Mouse (Mus musculus) spleen, adult 18-20 months (tissue): Measurements from ENCODE around the gene Hs2st1.

Source experiments
- DNase-seq, 2 experiments: peaks; one replicate each; pipeline ENCODE4 v3.0.0; 2022; ENCODE audit warnings: mixed read lengths in 2 of 2

The Hs2st1 gene

DNA sequence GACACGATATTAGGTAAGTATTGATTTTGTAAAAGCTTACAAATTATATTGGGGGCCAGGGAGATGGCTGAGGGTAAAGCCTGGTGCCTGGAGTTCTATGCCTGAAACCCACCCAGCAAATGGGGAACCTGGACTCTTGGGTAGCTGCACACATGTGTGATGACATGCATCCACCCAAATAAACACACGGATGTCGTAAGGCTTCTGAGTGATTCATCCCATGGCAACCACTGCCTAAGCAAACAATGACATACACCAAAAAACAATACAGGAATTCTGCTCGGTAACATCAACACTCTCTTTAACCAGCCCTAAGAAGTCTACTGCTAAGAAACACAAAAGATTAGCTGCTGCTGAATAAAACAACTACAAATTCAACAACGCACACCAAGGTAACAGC is 73.2 kb downstream of the Hs2st1 start:
- DNase-seq, result no peak

DNA sequence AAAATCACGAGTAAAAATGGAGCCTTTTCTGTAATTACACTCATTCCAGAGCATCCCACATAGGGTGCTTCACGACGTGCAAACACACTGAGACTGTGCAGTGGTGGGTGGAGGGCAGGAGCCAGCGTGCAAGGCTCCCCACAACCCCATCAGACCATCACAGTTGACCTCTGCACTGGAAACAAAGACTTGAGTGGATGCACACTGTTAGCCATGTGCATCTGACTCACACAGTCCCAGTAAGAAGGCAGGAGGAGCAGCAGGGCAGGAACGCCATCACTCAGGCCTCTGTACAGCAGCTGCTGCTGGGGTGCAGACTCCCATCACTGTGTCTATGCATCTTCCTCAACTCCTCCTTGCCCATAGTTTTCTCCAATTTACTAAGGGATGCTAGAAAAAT is 75.1 kb downstream of the Hs2st1 start:
- DNase-seq, result no peak

DNA sequence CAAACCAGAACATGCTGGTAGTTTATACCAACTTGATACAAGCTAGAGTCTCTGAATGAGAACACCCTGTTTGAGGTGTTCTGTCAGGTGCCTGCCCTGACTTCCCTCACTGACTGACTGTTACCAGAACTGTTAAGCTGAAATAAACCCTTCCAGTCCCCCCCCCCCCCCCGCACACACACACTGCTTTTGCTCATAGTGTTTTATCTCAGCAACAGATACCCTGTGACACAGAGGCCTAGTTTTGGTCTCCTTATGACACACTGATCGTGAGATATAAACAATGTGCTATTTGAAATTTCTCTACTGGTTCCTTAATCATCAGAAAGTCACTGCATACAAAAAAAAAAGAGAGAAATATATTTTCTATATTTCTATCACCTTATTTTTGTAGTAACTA is 81.2 kb downstream of the Hs2st1 start:
- no peak for DNase-seq

DNA sequence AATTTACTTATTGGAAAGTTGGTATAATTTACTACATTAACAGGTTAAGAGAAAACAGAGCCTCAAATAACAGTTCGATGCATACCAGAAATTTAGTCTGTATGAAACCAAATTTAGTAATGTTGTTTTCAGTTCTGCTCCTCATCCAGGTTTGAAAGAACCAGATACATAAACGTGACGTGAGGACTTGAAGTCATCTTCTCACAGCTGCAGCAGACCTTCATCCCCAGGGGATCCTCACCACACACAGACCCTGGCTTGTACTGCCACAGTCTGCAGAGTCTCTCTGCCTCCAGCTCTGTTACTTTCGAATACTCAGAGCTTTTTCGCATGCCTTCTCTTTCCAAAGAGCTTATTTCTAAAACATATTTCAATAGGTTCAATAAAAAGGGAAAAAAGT is 89.4 kb downstream of the Hs2st1 start:
- DNase-seq, result no peak

DNA sequence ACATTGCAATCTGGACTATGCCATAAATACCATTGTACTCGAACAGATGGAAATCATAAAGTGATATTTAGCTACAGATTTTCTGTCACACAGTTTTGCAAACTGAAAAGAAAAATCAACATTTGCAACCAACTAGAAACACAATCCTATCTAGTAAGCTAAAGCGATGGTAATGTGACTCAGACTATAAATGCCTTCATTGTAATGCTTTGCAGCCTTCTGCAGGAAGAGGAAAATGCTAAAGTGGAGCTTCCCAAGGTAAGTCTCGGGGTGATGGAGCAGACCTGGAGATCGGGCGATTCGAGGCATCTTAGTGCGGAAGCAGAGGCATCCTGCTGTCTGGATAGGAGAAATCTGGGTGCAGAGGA is 91.6 kb downstream of the Hs2st1 start:
- DNase-seq, result no peak

DNA sequence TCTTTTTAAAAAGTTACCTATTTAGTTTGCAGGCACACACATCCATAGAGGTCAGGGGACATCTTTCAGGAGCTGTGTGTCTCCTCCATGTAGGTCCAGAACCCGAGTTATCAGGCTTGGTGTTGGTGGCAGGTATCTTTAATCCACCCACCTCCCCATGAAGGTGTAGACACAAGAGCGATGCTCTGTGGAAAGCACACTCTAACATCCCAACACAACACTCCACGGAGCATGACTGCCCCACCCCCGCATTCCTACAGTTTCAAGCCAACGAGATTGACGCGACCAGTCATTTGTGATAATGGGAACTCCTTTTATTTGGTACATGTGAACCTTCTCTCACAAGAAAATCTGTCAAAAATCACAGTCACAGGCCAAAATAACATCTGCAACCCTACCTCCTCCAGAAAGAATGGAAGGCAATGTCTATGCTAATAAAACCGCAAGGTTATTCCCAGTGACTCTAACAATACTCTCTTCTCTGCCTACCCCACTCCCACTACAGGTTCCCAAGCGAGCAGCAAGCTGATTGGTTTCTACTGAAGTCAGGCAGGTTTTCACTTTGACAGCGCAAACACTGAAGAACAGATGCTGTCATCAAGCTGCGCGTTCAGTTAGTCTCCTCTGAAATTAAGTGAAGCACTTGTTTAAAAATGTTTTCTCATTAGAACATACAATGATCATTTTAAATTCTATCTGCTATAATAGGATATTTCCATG is 92.1 kb downstream of the Hs2st1 start:
- DNase-seq, result no peak

DNA sequence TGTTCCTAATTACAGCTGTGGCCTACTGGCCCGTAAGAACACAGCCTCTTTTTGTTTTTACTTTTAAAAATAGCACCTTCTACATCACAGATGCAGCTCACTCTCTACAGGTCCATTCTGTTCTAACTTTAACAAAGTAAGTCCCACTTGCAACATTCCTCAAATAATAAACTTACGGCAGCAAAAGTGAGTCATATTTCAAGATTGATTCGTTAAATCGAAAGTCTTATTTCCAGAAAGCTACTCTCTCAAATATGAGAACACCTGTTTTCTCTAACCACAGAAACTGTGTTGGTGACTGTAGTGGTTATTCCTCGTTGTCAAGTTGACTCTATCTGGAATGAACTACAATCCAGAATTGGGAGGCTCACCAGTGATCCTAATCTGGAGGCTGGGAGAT is 94.1 kb downstream of the Hs2st1 start:
- DNase-seq, result no peak

DNA sequence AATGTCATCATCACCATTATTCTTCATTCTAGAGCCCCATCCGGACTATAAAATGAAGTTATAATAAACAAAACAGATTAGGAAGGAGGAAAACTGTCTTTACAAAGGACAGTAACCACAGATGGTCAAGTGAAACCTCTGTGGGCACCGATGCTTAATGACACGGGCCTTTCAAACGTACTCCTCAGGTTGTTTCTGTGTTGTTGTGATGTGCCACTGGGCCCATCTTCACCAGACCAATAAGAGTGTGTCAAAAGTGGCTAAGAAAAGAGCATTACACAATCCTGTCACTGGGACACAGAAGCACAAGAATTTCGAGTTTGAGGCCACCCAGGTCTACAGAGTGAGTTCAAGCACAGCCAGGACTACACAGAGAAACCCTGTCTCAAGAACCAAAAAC is 95.3 kb downstream of the Hs2st1 start:
- no peak for DNase-seq

DNA sequence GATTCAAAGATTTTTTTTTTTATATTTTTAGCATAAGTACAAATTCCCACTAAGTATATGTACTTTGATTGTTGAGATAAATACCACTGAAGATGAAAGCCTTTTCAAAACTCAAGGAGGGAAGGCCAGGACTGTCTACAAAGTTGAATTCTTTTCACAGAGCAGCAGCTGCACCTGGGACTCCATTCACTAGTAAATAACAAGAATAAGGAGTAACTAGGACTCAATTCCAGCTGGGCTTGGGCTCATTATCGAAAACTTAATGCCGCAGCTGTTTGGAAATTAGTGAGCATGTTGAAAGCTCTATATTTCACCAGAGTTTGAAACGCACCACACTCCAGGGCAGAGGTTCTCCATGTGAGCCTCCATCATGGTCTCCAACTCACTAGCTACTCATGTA is 98.0 kb downstream of the Hs2st1 start:
- DNase-seq, result no peak

DNA sequence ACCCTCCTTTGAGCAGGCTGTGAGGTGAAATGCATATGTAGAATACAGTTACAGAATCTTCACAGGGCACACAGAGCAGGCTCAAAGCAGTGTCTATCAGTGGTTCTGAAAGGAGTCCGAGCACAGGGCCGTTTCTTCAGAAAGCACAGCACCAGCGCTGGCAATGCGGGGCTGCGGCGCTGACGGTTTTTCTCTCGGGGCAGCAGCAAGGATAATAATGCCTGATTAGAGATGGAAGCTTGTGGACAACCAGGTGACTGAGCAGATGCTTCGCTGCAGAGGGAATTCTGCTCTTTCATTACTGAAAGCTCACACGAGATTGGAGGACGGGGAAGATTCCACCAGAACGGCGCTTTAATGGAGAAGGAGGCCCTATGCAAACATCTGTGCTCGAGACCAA is 99.1 kb downstream of the Hs2st1 start:
- no peak for DNase-seq

DNA sequence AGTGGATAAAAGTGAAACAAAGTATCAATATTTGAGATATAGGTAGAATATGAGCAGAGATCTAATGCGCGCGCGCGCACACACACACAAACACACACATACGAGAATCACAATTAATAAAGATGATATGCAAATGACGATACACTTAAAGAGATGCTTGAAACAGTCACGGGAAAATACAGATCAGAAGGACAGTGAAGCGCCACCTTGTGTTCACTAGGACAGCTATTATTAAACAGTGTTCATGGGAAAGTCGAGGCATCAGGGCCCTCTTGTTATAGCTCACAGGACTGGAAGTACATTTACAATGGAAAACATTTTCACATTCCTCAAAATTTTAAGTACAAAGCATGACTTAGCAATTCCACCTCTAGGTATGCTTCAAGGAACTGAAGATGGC is 102.5 kb downstream of the Hs2st1 start:
- DNase-seq, result no peak

DNA sequence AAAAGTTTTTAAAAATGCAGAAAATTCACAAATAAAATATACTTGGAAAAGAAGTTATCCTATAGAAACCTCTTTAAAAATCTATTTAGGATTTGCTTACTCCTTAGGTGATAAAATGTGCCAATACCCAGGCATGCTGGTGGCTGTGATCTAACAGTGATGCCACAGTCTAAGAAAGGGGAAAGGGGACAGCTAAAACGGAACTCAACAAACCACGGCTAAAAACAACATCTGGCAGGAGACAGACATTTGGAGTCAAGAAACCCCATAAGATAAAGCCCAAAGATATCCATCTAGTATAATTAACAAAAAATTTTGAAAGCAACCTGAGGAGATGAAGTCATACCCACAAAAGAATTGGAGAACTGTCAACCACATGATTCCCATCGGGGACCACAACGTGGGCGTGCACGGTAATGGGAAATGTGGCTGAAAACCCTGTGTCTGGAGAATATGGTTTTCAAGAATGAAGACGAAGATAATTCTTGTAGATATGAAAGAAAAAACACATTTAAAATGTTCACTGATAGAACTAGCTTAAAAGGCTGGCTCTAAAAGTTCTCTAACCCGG is 103.8 kb downstream of the Hs2st1 start:
- DNase-seq, result no peak

DNA sequence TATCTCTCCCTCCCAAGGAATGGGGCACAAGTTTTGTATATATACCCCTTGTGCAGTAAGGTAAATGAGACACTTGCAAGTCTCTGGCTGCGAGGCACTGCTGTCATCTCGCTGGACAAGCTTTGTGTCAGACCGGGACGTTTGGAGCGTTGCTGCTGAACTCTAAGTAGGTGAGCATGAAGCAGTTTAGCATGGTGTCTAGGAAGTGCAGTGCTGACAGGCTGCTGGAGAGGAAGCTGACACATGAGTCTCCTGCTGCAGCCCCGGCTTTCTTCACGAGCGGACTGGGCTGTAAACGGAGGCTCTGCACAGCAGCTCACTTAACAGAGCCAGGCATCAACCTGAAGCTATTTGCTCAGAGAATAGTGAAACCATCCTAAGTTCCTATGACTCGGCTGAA is 107.3 kb downstream of the Hs2st1 start:
- DNase-seq, result no peak

DNA sequence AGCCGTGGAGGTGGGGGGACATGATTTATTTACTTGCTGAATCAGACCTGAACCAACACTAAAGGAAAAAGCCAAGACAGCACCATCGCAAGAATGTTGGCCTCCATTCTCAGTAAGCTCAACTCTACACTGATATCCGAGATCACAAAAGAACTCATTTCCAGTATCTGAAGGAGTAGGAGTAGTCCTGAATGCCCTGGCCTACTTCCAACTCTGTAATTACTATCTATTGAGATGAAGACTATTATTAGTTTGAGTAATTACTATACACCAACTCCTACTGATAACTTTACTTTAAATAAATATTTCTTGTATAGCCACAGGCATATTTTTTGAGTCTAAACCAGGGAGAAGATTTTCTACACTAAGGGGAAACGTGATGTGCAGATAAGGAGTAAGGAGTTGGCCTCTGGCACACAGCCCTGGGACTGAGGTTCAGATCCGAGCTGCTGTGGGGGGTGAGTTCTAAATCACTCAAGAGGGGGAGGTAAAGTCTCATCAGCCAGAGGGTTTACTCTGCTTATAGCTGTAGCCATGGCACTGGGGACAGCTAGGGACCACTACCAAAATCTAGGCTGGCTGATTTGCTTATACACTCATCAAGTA is 109.7 kb downstream of the Hs2st1 start:
- DNase-seq, result no peak

DNA sequence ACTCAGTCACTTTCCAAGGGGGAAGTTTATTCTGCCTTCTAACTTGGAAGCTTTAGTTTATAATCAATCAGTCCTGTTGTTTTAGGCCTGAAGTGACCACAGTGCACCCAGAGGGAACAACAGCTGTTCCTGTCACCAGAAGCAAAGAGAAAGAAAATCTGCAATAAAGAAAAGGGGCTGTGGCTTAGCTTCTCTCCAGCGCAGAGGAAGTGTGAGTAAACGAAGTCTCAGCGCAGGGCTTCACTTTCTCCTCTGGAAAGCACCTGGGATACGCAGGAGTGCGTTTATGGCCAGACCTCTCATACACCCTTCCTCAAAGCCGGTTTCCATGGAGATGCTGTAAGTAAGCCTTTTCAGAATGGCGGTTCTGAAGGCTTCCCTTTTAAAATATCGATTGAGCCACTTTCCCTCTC is 110.7 kb downstream of the Hs2st1 start:
- no peak for DNase-seq

DNA sequence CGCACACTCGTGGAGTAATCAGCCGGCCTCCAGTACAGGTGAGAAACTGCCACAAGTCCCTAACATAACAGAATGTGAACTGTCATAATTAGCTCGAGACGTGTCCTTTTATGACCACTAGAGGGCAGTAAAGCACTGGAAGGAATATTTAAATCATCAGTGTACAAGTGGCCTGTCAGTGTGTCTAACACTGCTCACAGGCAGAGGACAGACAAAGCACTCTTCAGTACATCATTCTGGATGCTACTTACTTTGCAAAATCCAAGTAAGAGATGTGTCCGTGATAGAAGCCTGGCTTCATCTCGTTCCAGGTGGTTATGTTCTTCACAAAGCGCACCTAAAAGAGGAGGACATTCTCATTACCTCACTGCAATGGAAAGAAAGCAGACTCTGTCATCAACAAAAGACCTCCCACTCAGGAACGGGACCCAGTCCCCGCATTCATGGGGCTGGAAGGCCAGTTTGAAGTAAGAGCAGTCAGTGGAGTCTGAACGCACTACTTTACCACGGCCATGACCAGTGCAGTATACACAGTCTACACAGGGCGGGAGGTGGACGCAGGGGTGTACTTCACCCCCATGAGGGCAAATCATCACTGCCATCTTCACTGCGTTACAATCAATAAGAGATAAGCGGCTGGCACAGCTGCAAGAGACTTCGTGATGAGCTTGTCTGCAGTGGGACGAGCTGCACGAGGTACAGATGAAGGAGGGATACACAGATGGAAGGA is 116.1 kb downstream of the Hs2st1 start:
- DNase-seq, result peak in 1 of 2 experiments; percentile 16

DNA sequence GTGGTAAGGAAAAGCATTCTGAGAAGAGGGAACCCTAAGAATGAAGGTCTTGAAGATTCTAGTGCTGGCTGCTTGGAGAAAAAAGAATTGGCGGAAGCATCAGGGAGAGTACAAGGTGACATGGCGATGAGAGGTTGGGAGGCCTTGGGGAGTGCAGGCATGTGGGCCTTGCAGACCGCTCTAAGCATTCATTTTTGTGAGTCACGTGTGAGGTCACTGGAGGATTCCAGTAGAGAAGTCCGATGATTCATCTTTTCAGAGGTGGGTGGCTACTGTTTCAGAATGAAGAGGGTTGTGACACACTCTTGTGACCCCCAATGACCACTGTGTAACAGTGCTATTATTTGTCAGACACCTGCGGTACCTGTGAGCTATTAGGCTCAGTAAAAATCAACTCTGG is 121.0 kb downstream of the Hs2st1 start:
- no peak for DNase-seq

DNA sequence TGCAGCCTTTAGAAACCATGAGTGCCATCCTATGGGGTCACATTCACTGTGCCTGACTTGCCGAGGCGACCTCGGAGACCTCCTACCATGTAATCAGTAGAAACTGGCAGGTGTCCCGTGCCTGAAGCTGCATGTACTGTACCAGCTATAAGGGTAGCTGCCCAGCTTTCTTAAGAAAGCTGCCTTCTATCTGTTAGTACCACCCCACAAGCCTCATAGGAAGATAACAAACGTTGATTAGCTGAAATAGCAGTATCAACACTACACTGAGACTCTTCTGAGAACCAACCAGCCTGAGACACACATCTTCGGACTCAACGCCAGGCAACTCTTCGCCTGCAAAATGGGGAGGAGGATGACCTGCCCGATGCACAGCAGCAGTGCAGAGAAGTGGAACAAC is 122.1 kb downstream of the Hs2st1 start:
- no peak for DNase-seq

DNA sequence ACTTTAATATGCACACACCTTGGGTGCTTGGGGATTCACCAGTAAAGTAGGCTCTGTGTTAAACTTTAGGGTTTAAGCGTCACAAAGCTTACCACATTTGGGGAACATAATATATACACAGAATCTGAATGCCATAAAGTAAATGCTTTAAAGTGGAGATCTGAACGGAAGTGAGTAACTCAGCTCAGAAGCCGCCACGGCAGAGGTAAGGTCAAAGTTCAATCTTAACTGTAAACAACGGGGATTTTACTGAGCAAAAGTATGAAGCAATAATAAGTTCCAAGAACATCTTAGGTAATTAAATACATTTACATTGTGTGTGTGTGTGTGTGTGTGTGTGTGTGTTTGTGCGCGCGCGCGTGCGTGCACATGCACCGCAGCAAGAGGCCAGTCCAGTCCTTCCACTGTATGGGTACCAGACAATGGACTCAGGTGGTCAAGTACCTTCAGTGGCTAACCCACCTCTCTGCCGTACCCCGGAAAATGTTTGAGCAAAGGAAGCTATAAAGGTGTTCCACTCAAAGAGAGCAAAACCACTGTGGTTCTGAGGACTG is 123.8 kb downstream of the Hs2st1 start:
- DNase-seq, result no peak

DNA sequence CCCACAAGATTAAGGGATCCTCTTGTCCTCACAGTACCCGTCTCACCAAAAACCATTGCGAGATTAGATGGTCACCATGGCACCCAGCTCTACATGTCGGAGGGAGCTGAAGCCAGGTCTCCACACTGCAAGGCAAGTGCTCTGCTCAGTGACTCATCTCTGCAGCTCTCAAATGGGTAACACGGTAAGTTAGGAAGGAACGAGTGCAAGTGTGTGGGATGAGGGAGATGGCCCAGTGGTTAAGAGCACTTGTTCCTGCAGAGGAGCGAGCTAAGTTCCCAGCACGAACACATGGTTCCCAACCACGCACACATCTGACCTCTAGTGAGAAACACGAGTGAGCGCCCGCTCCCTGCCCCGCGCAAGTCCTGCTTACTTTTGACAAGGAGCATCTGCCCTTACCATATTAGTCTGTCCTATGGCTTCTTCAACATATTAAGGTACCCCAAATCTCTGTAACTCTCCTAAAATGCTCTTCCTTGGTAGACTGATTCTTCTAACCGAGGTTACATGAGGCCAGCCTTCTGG is 132.0 kb downstream of the Hs2st1 start:
- no peak for DNase-seq

DNA sequence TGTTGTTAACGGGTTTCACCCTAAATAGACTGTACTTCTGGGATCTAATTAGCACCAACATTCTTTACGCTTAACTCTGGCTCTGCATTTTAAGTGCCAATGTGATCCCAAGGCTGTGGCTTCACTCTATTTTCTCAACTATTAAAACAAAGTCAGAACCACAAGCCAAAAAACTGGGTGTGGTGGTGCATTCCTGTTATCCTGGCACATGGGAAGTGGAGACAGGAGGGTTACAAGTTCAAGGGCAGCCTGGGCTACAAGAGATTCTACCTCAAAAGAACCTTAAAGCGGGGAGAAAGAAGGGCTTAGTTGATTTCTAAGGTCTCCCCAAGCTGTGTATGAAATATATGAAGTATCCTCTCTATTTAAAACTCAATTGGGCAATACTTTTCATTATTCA is 133.9 kb downstream of the Hs2st1 start:
- no peak for DNase-seq

DNA sequence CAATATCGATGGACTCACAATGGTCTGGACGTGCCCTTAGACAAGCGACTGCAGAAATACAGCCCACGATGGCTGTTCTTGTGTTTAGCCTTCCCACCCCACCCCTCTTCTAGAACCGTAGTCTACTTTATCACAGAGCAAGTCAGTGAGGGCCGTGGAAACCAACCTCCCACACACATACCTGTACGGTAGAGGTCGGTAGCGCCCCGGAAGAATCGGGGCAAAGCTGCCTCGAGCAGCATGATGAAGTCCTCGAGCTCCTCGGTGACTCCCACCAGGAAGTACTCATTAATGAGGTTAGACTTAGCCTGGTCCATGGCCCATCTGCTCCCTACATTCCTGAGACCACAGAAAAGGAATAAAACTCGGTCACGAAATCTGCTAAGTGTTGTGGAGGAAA is 134.7 kb downstream of the Hs2st1 start:
- no peak for DNase-seq

DNA sequence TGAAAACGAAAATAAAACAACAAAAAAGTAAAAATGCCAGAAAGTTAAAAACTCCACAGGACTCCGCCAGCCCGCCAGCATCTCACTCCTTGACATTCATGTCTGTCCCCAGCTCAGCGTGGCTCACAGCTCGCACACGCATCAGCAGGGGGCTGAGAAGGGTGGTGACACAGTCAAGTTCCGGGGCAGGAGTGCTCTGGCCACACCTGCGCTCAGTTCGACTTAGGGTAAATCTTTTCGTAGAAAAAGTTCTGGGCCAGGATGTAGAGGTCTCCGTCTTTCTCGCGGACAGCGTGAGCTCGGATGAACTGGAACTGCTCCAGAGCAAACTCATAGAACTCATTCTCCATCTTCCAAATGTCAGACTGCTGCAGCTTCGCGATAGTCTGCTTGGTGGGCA is 135.7 kb downstream of the Hs2st1 start:
- no peak for DNase-seq

DNA sequence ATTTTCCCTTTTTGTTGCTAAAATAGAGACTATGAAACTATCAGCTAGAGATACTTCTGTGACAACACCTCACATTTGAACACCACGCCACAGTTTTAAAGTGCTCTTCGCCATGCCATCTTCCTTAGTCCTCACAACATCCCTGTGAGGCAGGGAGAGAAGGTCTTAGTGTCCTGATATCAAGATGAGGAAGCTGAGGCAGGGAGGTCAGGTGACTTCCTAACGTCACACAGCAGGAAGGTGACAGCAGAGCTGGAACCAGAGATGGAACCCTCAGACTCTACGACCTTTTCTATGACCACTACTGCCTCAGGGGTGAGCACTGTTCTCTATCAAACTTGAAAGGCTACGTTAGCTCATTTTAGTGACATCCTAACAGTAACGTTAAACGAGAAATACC is 136.9 kb downstream of the Hs2st1 start:
- no peak for DNase-seq
